Mouse (Mus musculus): ENCODE data around the gene Chst7.
A peak's percentile ranks its signal among the peaks of the same experiment; 100 is the strongest.

Chst7 gene

GRCm38 (mm10) chrX:20059381-20059971 is at the start of gene Chst7:
Chst7 (plus strand) TSS chrX:20059560.
- peak; percentile 16 to 20 for DNase-seq (ENCODE audit: low spot score in 2 of 2)

- DNase-seq (ENCODE audit: low spot score in 2 of 2) = no peak
Observed at GRCm38 (mm10) chrX:20012211-20012610, 47.1 kb upstream of the Chst7 start.

- DNase-seq (ENCODE audit: low spot score in 2 of 2) = no peak
Observed at GRCm38 (mm10) chrX:20020942-20021341, 38.4 kb upstream of the Chst7 start.

GRCm38 (mm10) chrX:20060096-20060768 is 872 bp downstream of the Chst7 start:
- no peak for DNase-seq (ENCODE audit: low spot score in 2 of 2)

- DNase-seq (ENCODE audit: low spot score in 2 of 2) = no peak
Observed at GRCm38 (mm10) chrX:20060769-20061315, 1.5 kb downstream of the Chst7 start.

GRCm38 (mm10) chrX:20061764-20062480 is 2.6 kb downstream of the Chst7 start:
- no peak for DNase-seq (ENCODE audit: low spot score in 2 of 2)

- no peak for DNase-seq (ENCODE audit: low spot score in 2 of 2)
Observed at GRCm38 (mm10) chrX:20066636-20067035, 7.3 kb downstream of the Chst7 start.

- DNase-seq (ENCODE audit: low spot score in 2 of 2) = no peak
Observed at GRCm38 (mm10) chrX:20070196-20070595, 10.8 kb downstream of the Chst7 start.

GRCm38 (mm10) chrX:20117717-20118116 is 58.4 kb downstream of the Chst7 start:
- no peak for DNase-seq (ENCODE audit: low spot score in 2 of 2)

- DNase-seq (ENCODE audit: low spot score in 2 of 2) = no peak
Observed at GRCm38 (mm10) chrX:20125481-20125880, 66.1 kb downstream of the Chst7 start.

GRCm38 (mm10) chrX:20128951-20129350 is 69.6 kb downstream of the Chst7 start:
- no peak for DNase-seq (ENCODE audit: low spot score in 2 of 2)

GRCm38 (mm10) chrX:20129466-20129865 is 70.1 kb downstream of the Chst7 start:
- no peak for DNase-seq (ENCODE audit: low spot score in 2 of 2)
